Mouse (Mus musculus) myocyte (in vitro differentiated cells): ENCODE results near the gene Lrrc8a. TPM values are rescaled to one million over a fixed set of nuclear protein-coding genes. Genes with fewer than 3 reads are reported as not detected.

Source experiments
- H3K27me3 ChIP-seq: one replicate; pipeline ENCODE4 v1.6.1; 2011; ENCODE audit not compliant: control insufficient read depth, insufficient read depth, insufficient read length
- H3K36me3 ChIP-seq: one replicate; pipeline ENCODE4 v1.6.1; 2011; ENCODE audit not compliant: control insufficient read depth, insufficient read depth
- H3K4me2 ChIP-seq: one replicate; pipeline ENCODE4 v1.6.1; 2011; ENCODE audit warnings: low read depth, control low read depth
- H3K4me3 ChIP-seq: one replicate; pipeline ENCODE4 v1.5.1; 2011; ENCODE audit warnings: mild to moderate bottlenecking, control low read depth, moderate library complexity
- H3K79me2 ChIP-seq: one replicate; pipeline ENCODE4 v1.6.1; 2011; ENCODE audit not compliant: control insufficient read depth, insufficient read depth
- H3ac ChIP-seq: one replicate; pipeline ENCODE4 v1.6.1; 2011; ENCODE audit not compliant: control insufficient read depth, insufficient read length
- CEBPB ChIP-seq: IDR thresholded peaks from 2 replicates; pipeline ENCODE4 v1.6.1; 2011; ENCODE audit warnings: mild to moderate bottlenecking, moderate library complexity; ENCODE audit not compliant: poor library complexity, insufficient read depth, severe bottlenecking
- E2F4 ChIP-seq: IDR thresholded peaks from one replicate; pipeline ENCODE4 v1.6.1; 2011; ENCODE audit warnings: mild to moderate bottlenecking, control low read depth, moderate library complexity; ENCODE audit not compliant: insufficient read depth
- MAX ChIP-seq: IDR thresholded peaks from one replicate; pipeline ENCODE4 v1.6.1; 2011; ENCODE audit warnings: low read depth, mild to moderate bottlenecking, control low read depth
- MYOD1 ChIP-seq, 3 experiments: IDR thresholded peaks; one replicate each; pipeline ENCODE4 v1.6.1; 2011; ENCODE audit warnings: control low read depth in 2 of 3, low read depth in 2 of 3, mild to moderate bottlenecking in 2 of 3, moderate library complexity in 1 of 3; ENCODE audit not compliant: insufficient read length in 2 of 3, control insufficient read depth in 1 of 3
- MYOG ChIP-seq, 3 experiments: IDR thresholded peaks; one replicate each; pipeline ENCODE4 v1.6.1; 2011; ENCODE audit warnings: control low read depth in 2 of 3, low read depth in 2 of 3, mild to moderate bottlenecking in 2 of 3; ENCODE audit not compliant: insufficient read length in 2 of 3, control insufficient read depth in 1 of 3, insufficient read depth in 1 of 3
- POLR2A ChIP-seq: IDR thresholded peaks from one replicate; pipeline ENCODE4 v1.6.1; 2011; ENCODE audit warnings: low read depth, mild to moderate bottlenecking, control low read depth, moderate library complexity; ENCODE audit not compliant: insufficient read length
- POLR2AphosphoS2 ChIP-seq: IDR thresholded peaks from one replicate; pipeline ENCODE4 v1.6.1; 2011; ENCODE audit warnings: low read depth, control low read depth; ENCODE audit not compliant: insufficient read length
- REST ChIP-seq: IDR thresholded peaks from one replicate; pipeline ENCODE4 v1.6.1; 2011; ENCODE audit warnings: mild to moderate bottlenecking, control low read depth, moderate library complexity; ENCODE audit not compliant: insufficient read depth, insufficient read length
- SRF ChIP-seq: IDR thresholded peaks from one replicate; pipeline ENCODE4 v1.6.1; 2011; ENCODE audit warnings: low read depth; ENCODE audit not compliant: control insufficient read depth, insufficient read length
- TCF12 ChIP-seq: IDR thresholded peaks from one replicate; pipeline ENCODE4 v1.6.1; 2011; ENCODE audit warnings: mild to moderate bottlenecking, control low read depth; ENCODE audit not compliant: poor library complexity, insufficient read depth, severe bottlenecking
- TCF3 ChIP-seq: IDR thresholded peaks from one replicate; pipeline ENCODE4 v1.6.1; 2011; ENCODE audit warnings: low read depth, control low read depth; ENCODE audit not compliant: insufficient read length
- USF1 ChIP-seq: IDR thresholded peaks from one replicate; pipeline ENCODE4 v1.6.1; 2011; ENCODE audit warnings: low read depth, mild to moderate bottlenecking, control low read depth, moderate library complexity
- polyA plus RNA-seq: library from polyadenylated mRNA; unstranded; fragments of >200 nt; fragmentation: generic; extraction: Trizol; gene quantifications from one replicate; pipeline ENCODE4 v1.2.1, GENCODE M21; 2012; ENCODE audit warnings: missing spikeins

Gene Lrrc8a
- polyA plus RNA-seq, 1 experiment: 22.6 TPM

- Histone ChIP-seq H3K36me3 (peaks cover 15% of the 10 kb centered on the region), H3K4me2 (no peak overlapping the region)
- no peak for TF ChIP-seq TCF3
- no peak for TF ChIP-seq MYOD1 (IDR thresholded peaks at IDR 0.05; ENCODE audit: control insufficient read depth in 1 of 3, insufficient read length in 2 of 3, low read depth in 2 of 3)
- TF ChIP-seq MYOG (IDR thresholded peaks at IDR 0.05; ENCODE audit: control insufficient read depth in 1 of 3, insufficient read depth in 1 of 3, insufficient read length in 2 of 3, low read depth in 2 of 3): no peak
- no peak for TF ChIP-seq SRF
- no peak for TF ChIP-seq TCF12
- no peak for TF ChIP-seq POLR2A
- no peak for TF ChIP-seq REST
- no peak for TF ChIP-seq MAX
- no peak for TF ChIP-seq CEBPB
- no peak for TF ChIP-seq E2F4
- TF ChIP-seq POLR2AphosphoS2: no peak
- TF ChIP-seq USF1: no peak
These were observed 5.0 kb downstream of the Lrrc8a start for GRCm38 (mm10) chr2:30242509-30242908.

GRCm38 (mm10) chr2:30243391-30243790 lies 5.9 kb downstream of the Lrrc8a start:
- peaks cover 21% of the 10 kb centered on the region for H3K36me3 ChIP-seq
- TF ChIP-seq TCF12 (no peak), USF1 (no peak), CEBPB (no peak), E2F4 (no peak)
- no peaks in the 10 kb centered on the region for H3K27me3 ChIP-seq

More at GRCm38 (mm10) chr2:30242509-30242908, 5.0 kb downstream of the Lrrc8a start:
- no peak overlapping the region for H3K4me3 ChIP-seq
- H3K27me3 ChIP-seq: no peaks in the 10 kb centered on the region
- no peak overlapping the region for H3ac ChIP-seq
- peaks cover 91% of the 10 kb centered on the region for H3K79me2 ChIP-seq

GRCm38 (mm10) chr2:30244595-30245178 lies 7.2 kb downstream of the Lrrc8a start:
- Histone ChIP-seq H3K4me3 (no peak overlapping the region), H3K79me2 (peaks cover 93% of the 10 kb centered on the region), H3K36me3 (peaks cover 27% of the 10 kb centered on the region), H3K4me2 (no peak overlapping the region), H3K27me3 (no peaks in the 10 kb centered on the region), H3ac (no peak overlapping the region)
- TF ChIP-seq TCF3 (no peak), MYOG (IDR thresholded peaks at IDR 0.05; ENCODE audit: control insufficient read depth in 1 of 3, insufficient read depth in 1 of 3, insufficient read length in 2 of 3, low read depth in 2 of 3) (no peak), POLR2AphosphoS2 (no peak), POLR2A (no peak), TCF12 (no peak), REST (no peak), SRF (no peak), MAX (no peak), USF1 (no peak), MYOD1 (IDR thresholded peaks at IDR 0.05; ENCODE audit: control insufficient read depth in 1 of 3, insufficient read length in 2 of 3, low read depth in 2 of 3) (no peak), CEBPB (no peak), E2F4 (no peak)

More at GRCm38 (mm10) chr2:30243391-30243790, 5.9 kb downstream of the Lrrc8a start:
- H3K4me2 ChIP-seq: no peak overlapping the region
- H3ac ChIP-seq: no peak overlapping the region
- H3K79me2 ChIP-seq: peaks cover 93% of the 10 kb centered on the region
- no peak overlapping the region for H3K4me3 ChIP-seq

- Histone ChIP-seq H3K4me3 (no peak overlapping the region), H3K27me3 (no peaks in the 10 kb centered on the region), H3K79me2 (peaks cover 82% of the 10 kb centered on the region), H3ac (no peak overlapping the region), H3K36me3 (peaks cover 17% of the 10 kb centered on the region), H3K4me2 (no peak overlapping the region)
- TF ChIP-seq USF1 (no peak), POLR2A (no peak), MAX (no peak), TCF3 (no peak), SRF (no peak), POLR2AphosphoS2 (no peak), E2F4 (no peak), REST (no peak), MYOD1 (IDR thresholded peaks at IDR 0.05; ENCODE audit: control insufficient read depth in 1 of 3, insufficient read length in 2 of 3, low read depth in 2 of 3) (no peak), TCF12 (no peak), CEBPB (no peak), MYOG (IDR thresholded peaks at IDR 0.05; ENCODE audit: control insufficient read depth in 1 of 3, insufficient read depth in 1 of 3, insufficient read length in 2 of 3, low read depth in 2 of 3) (no peak)
These were observed 9.5 kb downstream of the Lrrc8a start for GRCm38 (mm10) chr2:30247036-30247435.

GRCm38 (mm10) chr2:30247681-30248080 lies 10.2 kb downstream of the Lrrc8a start:
- Histone ChIP-seq H3K27me3 (no peaks in the 10 kb centered on the region), H3K4me3 (no peak overlapping the region), H3K79me2 (peaks cover 84% of the 10 kb centered on the region), H3K4me2 (no peak overlapping the region), H3ac (no peak overlapping the region), H3K36me3 (peaks cover 16% of the 10 kb centered on the region)
- TF ChIP-seq SRF (no peak), TCF3 (no peak), MYOD1 (IDR thresholded peaks at IDR 0.05; ENCODE audit: control insufficient read depth in 1 of 3, insufficient read length in 2 of 3, low read depth in 2 of 3) (no peak), REST (no peak), MYOG (IDR thresholded peaks at IDR 0.05; ENCODE audit: control insufficient read depth in 1 of 3, insufficient read depth in 1 of 3, insufficient read length in 2 of 3, low read depth in 2 of 3) (no peak), POLR2A (no peak), CEBPB (no peak), MAX (no peak), E2F4 (no peak), USF1 (no peak), POLR2AphosphoS2 (no peak), TCF12 (no peak)
